Mouse (Mus musculus): ENCODE measurements at regions not wholly inside any gene's neighbourhood (a gene's known extent, or its start where the extent isn't known, plus 50 kb on each side); places are given as distances from the start of the nearest gene placed in this dataset.

DNA sequence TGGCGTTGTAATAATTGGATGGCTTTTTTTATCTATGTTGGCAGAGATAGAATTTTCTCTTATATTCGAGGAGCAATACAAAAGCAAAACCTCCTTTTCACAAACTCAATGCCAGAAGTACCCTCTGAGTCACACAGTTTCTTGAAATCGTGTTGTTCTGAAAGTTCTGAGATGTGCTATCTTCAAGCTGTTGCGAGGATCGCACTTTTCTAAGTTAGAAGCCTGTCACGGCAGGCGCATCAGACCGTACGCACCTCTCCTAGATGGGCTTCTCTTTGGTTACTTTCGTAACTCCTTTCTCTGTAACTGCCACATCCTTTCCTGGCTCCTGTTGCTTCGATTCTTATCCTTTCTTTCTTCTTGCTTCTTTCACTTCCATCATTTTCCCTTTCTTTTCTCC lies 271.2 kb upstream of the Arrdc3 start:
- H3K4me2 ChIP-seq = no peak overlapping the region
- no peak overlapping the region for H3K4me3 ChIP-seq (replicated peaks)
- H3K27me3 ChIP-seq = no peaks in the 10 kb centered on the region
- no peaks in the 10 kb centered on the region for H3K4me1 ChIP-seq (replicated peaks)
- ATAC-seq (ENCODE audit: insufficient number of reproducible peaks, insufficient read depth, low FRiP score, low TSS enrichment, low read depth) = no peak
- no peak overlapping the region for H3K27ac ChIP-seq
- H3K36me3 ChIP-seq = no peaks in the 10 kb centered on the region
- no peaks in the 10 kb centered on the region for H3K9me3 ChIP-seq
- H3K9ac ChIP-seq (replicated peaks) = no peak overlapping the region
- WGBS = 81% methylated on average over 11 of the region's 11 CpGs

DNA sequence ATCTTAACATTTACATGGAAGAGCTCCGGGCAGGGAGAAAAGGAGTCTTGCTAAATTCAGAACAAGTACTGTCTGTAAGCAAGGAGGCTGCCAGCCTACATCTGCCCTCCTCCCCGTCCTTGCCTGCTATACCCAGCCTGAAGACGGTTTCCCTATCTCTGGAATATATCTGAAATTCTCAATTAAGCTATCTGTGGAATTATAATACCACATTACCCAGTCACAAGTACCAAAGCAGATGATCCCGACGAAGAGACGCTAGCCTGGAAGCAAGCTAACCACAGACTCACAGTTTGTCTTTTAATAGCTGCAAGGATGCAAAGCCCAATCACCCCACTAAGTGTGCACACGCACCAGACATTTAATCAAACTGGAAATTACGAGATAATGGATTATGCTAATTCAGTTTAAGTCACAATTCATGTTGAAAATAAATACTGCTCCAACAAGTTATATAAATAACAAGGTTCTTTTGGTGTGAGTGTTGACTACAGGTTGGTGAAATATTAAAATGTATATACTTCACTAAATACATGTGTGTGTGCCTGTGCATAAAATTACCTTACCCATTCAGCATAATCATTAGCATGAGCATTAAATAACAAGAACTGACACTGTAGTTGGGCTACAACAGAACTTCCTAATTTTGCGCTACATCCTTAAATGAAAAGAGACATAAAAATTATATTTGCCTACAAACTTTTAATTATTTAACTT lies 269.9 kb upstream of the Arrdc3 start:
- H3K27ac ChIP-seq = no peak overlapping the region
- no peak overlapping the region for H3K4me2 ChIP-seq
- no peaks in the 10 kb centered on the region for H3K36me3 ChIP-seq
- no peaks in the 10 kb centered on the region for H3K9me3 ChIP-seq
- no peaks in the 10 kb centered on the region for H3K4me1 ChIP-seq (replicated peaks)
- H3K27me3 ChIP-seq = no peaks in the 10 kb centered on the region
- no peak for ATAC-seq (ENCODE audit: insufficient number of reproducible peaks, insufficient read depth, low FRiP score, low TSS enrichment, low read depth)
- WGBS = 80% methylated on average over 9 of the region's 9 CpGs
- H3K4me3 ChIP-seq (replicated peaks) = no peak overlapping the region
- no peak overlapping the region for H3K9ac ChIP-seq (replicated peaks)

DNA sequence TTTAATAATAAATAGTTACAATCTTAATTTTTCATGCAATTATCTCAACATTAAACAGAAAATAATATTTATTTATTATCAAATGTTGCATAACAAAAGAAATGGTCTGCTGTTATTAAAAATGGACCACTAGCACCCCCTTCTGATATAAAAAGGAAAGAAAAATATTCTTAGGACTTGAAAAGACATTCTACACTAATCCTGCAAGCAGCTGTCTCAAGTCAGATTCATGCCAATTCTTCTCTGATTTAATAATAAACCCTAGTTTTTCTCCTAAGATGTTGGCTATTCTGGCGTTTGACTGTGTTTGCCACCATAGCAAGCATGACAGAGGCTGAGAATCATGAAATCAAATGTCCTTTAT lies 269.3 kb upstream of the Arrdc3 start:
- Histone ChIP-seq H3K4me1 (replicated peaks) (no peaks in the 10 kb centered on the region), H3K9me3 (no peaks in the 10 kb centered on the region), H3K27me3 (no peaks in the 10 kb centered on the region), H3K9ac (replicated peaks) (no peak overlapping the region), H3K4me2 (no peak overlapping the region), H3K4me3 (replicated peaks) (no peak overlapping the region), H3K27ac (no peak overlapping the region), H3K36me3 (no peaks in the 10 kb centered on the region)
- WGBS = 51% methylated on average over 1 of the region's 1 CpGs
- ATAC-seq (ENCODE audit: insufficient number of reproducible peaks, insufficient read depth, low FRiP score, low TSS enrichment, low read depth) = no peak

DNA sequence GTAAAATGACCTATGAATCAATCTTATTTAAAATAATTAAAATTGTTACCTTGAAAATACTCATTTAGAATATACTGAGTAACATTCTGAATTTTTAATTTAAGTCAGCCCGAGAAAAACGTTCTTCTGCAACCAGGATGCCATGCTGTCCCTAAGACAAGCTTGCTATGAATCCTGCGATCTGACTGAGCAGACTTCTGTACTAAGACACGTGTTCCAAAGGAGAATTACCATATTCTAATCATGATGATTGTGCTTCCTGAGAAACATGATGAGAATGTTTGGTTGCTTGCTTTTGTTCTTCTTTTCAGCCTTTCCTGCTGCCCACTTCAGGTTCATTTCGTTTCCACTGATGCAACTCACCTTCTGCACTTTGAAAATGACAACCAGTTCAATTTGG lies 268.2 kb upstream of the Arrdc3 start:
- Histone ChIP-seq H3K9me3 (no peaks in the 10 kb centered on the region), H3K27ac (no peak overlapping the region), H3K9ac (replicated peaks) (no peak overlapping the region), H3K4me2 (no peak overlapping the region), H3K4me3 (replicated peaks) (no peak overlapping the region), H3K27me3 (no peaks in the 10 kb centered on the region), H3K36me3 (no peaks in the 10 kb centered on the region), H3K4me1 (replicated peaks) (no peaks in the 10 kb centered on the region)
- WGBS = 67% methylated on average over 5 of the region's 5 CpGs
- ATAC-seq (ENCODE audit: insufficient number of reproducible peaks, insufficient read depth, low FRiP score, low TSS enrichment, low read depth) = no peak

DNA sequence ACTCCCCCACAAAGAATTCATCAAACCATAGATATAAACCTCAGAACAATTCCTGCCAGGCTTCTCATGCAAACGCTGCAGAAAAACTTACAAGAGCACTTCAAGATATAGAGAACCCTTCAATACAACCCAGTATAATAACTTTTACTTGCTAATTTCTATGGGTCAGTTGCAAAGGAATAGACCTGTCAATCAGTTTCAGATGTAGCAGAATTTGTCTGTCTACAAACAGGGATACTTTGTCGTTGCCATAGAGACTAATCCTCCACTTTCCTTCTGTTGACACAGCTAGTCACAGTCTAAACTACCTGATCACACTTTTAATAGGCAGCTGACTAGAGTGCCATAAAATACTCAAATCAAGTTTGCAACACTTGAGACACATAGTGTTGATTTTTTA lies 260.2 kb upstream of the Arrdc3 start:
- Histone ChIP-seq H3K27ac (no peak overlapping the region), H3K4me1 (replicated peaks) (no peaks in the 10 kb centered on the region), H3K4me2 (no peak overlapping the region), H3K9ac (replicated peaks) (no peak overlapping the region), H3K4me3 (replicated peaks) (no peak overlapping the region), H3K36me3 (no peaks in the 10 kb centered on the region), H3K9me3 (no peaks in the 10 kb centered on the region), H3K27me3 (no peaks in the 10 kb centered on the region)
- ATAC-seq (ENCODE audit: insufficient number of reproducible peaks, insufficient read depth, low FRiP score, low TSS enrichment, low read depth) = no peak
- 55% methylated on average over 2 of the region's 2 CpGs for WGBS

DNA sequence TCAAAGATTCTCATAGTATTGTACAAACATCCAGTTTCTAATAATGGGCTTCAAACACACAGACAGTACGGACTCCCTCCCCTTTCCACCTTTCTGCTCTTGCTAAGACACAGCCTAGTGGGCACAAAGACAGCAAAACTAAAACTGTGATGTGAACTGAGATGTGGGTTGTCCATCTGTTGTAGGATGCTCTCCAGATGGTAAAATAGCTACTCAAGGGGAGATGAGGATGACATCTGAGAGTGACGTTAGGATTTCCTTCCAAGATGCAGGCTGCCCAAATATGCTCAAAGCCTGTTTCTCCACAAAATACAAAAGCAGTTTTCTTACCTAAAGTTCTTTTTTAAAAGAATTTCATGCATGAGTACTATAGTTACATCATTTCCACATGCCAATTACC lies 241.8 kb upstream of the Arrdc3 start:
- Histone ChIP-seq H3K4me3 (replicated peaks) (no peak overlapping the region), H3K36me3 (no peaks in the 10 kb centered on the region), H3K4me1 (replicated peaks) (no peaks in the 10 kb centered on the region), H3K9ac (replicated peaks) (no peak overlapping the region), H3K4me2 (no peak overlapping the region), H3K27me3 (no peaks in the 10 kb centered on the region), H3K27ac (no peak overlapping the region), H3K9me3 (no peaks in the 10 kb centered on the region)
- no peak for ATAC-seq (ENCODE audit: insufficient number of reproducible peaks, insufficient read depth, low FRiP score, low TSS enrichment, low read depth)
- 79% methylated on average over 2 of the region's 2 CpGs for WGBS

DNA sequence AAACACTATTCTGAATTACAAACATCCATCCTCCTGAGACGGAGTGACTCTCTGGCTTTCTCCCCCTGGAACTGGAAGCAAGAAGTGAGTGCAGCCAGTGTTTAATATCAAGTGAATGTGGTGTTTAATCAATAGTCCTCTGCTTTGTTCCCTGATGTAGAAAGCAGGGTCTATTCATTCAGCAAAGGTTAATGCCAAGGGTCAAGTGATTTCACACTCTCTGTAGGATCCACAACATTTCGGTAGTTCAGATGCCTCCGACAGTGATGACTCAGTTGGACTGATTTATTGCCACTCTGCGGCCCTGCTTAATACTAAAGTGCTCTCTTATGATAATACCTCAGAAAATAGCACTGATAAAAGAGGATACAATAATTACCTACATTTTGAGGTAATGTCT lies 235.6 kb upstream of the Arrdc3 start:
- no peaks in the 10 kb centered on the region for H3K27me3 ChIP-seq
- no peaks in the 10 kb centered on the region for H3K36me3 ChIP-seq
- no peak for ATAC-seq (ENCODE audit: insufficient number of reproducible peaks, insufficient read depth, low FRiP score, low TSS enrichment, low read depth)
- H3K27ac ChIP-seq = no peak overlapping the region
- no peak overlapping the region for H3K9ac ChIP-seq (replicated peaks)
- no peak overlapping the region for H3K4me2 ChIP-seq
- 49% methylated on average over 4 of the region's 4 CpGs for WGBS
- no peaks in the 10 kb centered on the region for H3K4me1 ChIP-seq (replicated peaks)
- no peaks in the 10 kb centered on the region for H3K9me3 ChIP-seq
- H3K4me3 ChIP-seq (replicated peaks) = no peak overlapping the region

DNA sequence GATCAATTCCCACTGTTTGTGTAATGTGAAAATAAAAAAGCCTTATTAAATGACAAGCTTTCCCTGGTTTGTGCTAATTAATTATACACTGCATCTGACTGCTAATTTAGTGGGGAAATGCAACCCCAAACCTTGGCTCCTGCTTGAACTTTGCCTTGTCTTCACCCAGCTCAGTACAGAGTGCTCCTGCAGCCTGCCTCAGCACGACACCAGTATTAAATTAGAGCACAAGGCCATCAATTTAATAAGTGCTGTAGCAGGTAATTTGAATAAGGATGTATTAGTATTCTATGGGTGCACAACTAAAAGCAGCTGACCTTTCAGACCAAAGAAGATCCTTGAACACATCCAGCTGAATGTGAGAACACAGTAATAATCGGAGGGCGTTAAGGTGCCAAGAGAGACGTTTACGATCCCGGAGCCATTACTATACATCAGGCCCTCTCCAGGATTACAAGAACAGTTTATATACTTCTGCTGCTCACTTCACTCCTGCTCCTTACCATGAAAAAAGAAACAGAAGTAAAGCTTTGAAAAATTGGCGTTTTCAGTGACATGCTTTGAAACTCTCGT lies 230.1 kb upstream of the Arrdc3 start:
- Histone ChIP-seq H3K27ac (no peak overlapping the region), H3K36me3 (no peaks in the 10 kb centered on the region), H3K4me1 (replicated peaks) (peaks cover 6% of the 10 kb centered on the region), H3K4me3 (replicated peaks) (no peak overlapping the region), H3K27me3 (no peaks in the 10 kb centered on the region), H3K4me2 (peak overlapping the region; percentile 13), H3K9me3 (no peaks in the 10 kb centered on the region), H3K9ac (replicated peaks) (no peak overlapping the region)
- WGBS = 29% methylated on average over 8 of the region's 8 CpGs
- ATAC-seq (ENCODE audit: insufficient number of reproducible peaks, insufficient read depth, low FRiP score, low TSS enrichment, low read depth) = no peak; the same call in 1 of the 2 replicates

DNA sequence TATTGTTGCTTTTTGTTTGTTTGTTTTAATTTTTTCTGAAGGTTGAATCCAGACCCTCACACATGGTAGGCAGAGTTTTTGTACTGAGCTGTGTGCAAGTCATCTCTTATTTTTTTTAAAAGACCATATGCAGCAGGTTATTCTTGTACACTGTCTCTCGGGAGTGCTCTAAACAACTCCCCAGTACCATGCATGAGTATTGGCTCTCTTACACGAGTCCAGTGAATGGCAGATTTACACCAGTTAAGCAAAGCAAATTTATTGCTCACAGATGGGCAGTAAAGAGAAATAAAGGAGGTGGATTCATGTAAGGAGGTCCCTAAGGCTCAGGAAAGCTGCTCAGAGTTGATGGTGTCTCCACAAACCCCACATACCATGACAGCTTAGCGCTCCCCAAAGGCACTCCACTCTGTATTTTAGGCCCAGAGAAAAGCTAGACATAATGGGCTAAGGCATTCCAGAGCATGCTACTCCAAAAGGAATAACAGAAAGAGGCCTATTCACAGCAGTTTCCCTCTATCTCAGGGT lies 216.9 kb upstream of the Arrdc3 start:
- no peaks in the 10 kb centered on the region for H3K27me3 ChIP-seq
- WGBS = 13% methylated on average over 3 of the region's 3 CpGs
- no peaks in the 10 kb centered on the region for H3K36me3 ChIP-seq
- peaks cover 9% of the 10 kb centered on the region for H3K4me1 ChIP-seq (replicated peaks)
- peak; percentile 96 for ATAC-seq (ENCODE audit: insufficient number of reproducible peaks, insufficient read depth, low FRiP score, low TSS enrichment, low read depth)
- no peak overlapping the region for H3K9ac ChIP-seq (replicated peaks)
- no peak overlapping the region for H3K4me2 ChIP-seq
- H3K9me3 ChIP-seq = no peaks in the 10 kb centered on the region
- no peak overlapping the region for H3K4me3 ChIP-seq (replicated peaks)
- H3K27ac ChIP-seq = no peak overlapping the region

DNA sequence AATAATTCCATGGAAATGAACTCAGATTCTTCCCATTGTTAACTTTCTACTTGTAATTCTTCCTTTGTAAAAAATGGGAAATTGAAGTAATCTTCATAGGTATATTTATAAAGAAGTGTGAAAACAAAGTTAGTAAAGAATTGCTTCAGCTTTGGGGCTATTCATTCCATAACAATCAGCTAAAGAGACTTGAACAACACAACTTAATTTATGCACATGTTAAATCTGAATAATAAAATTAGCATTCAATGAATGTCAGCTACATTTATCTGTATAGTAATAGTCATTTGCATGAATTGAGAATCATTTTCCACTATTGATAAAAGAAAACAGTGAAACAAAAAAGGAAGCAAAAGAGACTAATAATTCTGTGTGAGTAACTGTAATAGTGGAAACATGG lies 193.3 kb upstream of the Arrdc3 start:
- H3K27me3 ChIP-seq = no peaks in the 10 kb centered on the region
- H3K4me1 ChIP-seq (replicated peaks) = no peaks in the 10 kb centered on the region
- no peak overlapping the region for H3K27ac ChIP-seq
- no peaks in the 10 kb centered on the region for H3K36me3 ChIP-seq
- H3K9ac ChIP-seq (replicated peaks) = no peak overlapping the region
- no peak overlapping the region for H3K4me2 ChIP-seq
- H3K9me3 ChIP-seq = no peaks in the 10 kb centered on the region
- no peak for ATAC-seq (ENCODE audit: insufficient number of reproducible peaks, insufficient read depth, low FRiP score, low TSS enrichment, low read depth)
- no peak overlapping the region for H3K4me3 ChIP-seq (replicated peaks)

DNA sequence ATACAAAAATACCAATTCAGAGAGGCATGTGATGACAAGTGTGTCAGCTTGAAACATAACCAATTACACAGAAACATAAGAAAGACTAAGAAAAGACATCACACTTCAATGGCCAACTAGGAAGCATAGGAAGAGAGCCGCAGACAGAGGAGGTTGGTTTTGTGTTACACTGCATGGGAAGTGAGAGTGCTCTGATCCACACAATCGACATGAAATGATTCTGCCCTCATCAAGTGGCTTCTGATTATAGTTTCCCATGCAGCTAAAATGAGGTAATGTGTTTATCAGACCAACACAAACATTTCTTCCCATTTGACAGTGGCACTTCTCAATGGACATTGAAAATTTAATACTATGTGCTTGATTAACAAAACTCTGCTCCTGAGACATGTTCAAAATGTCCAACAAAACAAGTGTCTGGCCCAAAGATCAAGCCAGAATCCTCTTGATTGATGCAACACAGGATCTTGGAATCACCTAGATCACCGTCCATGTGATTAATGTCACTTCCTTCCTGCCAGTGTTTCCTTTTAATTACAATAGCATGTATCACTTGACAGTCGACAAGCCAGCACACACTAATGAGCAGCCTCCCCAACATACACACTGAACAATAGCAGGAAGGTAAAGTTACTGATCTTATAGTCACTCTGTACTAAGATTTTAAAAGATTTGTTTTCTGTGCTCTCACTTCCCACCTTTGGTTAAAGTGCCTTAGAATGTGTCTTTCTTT lies 192.4 kb upstream of the Arrdc3 start:
- ATAC-seq (ENCODE audit: insufficient number of reproducible peaks, insufficient read depth, low FRiP score, low TSS enrichment, low read depth) = no peak

More for the DNA sequence above, 192.4 kb upstream of the Arrdc3 start:
- Histone ChIP-seq H3K4me1 (replicated peaks) (no peaks in the 10 kb centered on the region), H3K9me3 (no peaks in the 10 kb centered on the region), H3K4me2 (no peak overlapping the region), H3K36me3 (no peaks in the 10 kb centered on the region), H3K4me3 (replicated peaks) (no peak overlapping the region), H3K27me3 (no peaks in the 10 kb centered on the region), H3K27ac (no peak overlapping the region), H3K9ac (replicated peaks) (no peak overlapping the region)
- WGBS = 54% methylated on average over 4 of the region's 4 CpGs

Data from limb, embryonic 12.5 days (tissue).